Mouse (Mus musculus): Measurements from ENCODE around the gene Zfp943.
"Not testable (repeated sequence)": the region's sequence is repeated elsewhere in the genome, so short reads cannot be mapped to it uniquely, and the experiment has no call there.

The Zfp943 gene
- long read RNA-seq, experiment 1, transcript Zfp943-201 (4 exons, 2,741 nt), result major isoform, 6 of 8 reads
- long read RNA-seq, experiment 1, partial matches to known transcripts, result 0 of 8 reads
- long read RNA-seq, experiment 1, other reads (novel, unspliced or antisense), result 2 of 8 reads
- long read RNA-seq, experiment 2, transcript Zfp943-201 (4 exons, 2,741 nt), result major isoform, 6 of 13 reads
- long read RNA-seq, experiment 2, partial matches to known transcripts, result 2 of 13 reads
- long read RNA-seq, experiment 2, other reads (novel, unspliced or antisense), result 3 of 13 reads

DNA sequence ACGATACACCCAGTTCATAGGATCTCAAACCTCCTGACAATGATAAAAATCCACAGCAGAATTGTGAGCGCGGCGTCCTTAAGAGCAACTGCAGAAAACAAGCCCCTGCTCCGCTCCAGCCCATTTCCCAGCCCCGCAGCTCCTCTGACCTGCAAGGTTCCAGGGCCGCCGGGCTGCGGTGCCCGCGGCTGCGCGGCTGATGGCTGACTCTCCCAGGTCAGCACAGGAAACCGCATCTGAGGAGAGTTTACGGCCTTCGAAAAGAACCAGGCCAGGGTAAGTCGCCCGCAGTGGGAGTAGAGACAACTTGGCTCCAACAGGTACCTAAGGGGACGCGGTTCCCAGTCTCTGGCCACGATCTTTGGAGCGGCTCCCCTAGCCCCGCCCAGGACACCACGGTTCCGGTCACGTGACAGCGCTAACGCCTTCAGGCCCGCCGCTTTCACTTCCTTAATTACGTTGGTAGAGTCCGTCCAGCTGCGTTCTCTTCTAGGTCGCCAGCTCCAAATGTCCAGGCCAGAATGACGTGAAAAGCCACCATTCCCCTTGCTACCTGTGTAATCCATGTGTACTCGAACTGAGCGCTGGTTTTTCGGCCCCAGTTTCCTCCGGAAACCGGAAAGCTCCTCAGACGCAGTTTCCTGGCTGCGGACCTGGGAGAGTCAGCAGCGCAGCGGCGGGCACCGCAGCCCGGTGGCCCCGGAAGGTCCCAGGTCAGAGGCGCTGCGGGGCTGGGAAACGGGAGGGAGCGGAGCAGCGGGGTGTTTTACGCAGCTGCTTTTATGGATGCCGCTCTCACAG lies at the start of gene Zfp943, which contains the start of gene Zfp942:
Zfp943 (plus strand) TSS at position 446 of the 801 bp plus-strand sequence.
Zfp942 (minus strand) TSS at position 358 of the 801 bp plus-strand sequence.
- intact Hi-C loops (cut with DNase I), result not testable (repeated sequence)

DNA sequence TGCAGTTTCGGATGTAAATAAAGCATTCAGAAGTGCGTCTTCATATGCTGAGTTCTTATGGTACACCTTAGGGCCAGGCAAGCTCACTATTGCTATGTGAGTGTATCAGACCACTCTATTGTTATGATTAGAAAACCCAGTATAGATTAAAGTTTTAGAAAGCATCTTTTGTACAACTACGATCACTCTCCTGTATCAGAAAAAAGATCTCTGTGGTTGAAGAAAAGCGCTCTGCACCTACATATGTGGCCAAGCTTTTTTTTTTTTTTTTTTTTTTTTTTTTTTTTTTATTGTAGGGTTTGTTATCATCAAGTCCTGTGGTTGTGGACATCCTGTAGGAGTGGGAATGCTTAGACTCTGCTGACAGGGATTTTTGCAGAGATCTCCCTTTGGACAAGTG lies 950 bp downstream of the Zfp943 start:
- intact Hi-C loops (cut with DNase I), result no loop called here

DNA sequence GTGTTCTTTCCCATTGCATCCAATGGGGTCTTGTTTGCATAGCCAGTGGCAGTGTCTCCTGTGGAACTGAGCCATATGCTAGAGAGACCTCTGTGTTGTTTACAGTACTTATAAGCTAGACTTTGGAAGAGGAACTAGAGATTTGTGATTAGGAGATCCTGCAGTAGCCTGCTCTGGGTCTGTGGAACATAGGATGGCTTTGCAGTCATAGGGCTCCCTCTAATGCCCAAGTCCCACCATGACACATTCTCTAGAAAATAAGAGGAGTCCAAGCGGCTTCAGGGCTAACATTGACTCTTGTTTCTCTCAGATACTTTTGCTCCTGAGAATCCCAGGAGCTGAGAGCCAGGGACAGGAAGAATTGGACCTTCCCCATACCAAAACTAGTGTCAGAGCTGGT lies 73.2 kb downstream of the Zfp943 start:
- intact Hi-C loops (cut with DNase I), result loop anchor here (10.0 kb wide), 1 partner anchor 301 kb away; the partner anchor contains the start of gene Zfp229

DNA sequence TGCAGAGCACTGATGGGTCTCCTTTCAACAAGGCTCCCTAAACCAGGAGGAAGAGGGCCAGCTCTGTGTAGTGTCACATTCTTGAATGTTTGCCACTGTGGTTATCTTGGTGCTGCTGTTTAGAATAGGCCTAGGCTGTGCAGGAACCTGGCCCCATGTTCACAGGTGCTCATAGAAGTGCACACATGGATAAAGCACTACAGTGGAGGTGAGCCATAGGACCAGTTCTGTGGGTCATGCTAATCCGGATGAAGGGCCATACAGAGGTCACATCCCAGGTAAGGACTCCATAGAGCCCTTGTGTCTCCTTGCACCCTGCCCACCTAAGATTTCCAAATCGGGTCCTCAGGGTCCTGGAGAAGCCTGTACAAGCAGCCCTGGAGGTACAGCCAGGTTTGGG lies 87.1 kb downstream of the Zfp943 start:
- intact Hi-C loops (cut with DNase I), result no loop called here

DNA sequence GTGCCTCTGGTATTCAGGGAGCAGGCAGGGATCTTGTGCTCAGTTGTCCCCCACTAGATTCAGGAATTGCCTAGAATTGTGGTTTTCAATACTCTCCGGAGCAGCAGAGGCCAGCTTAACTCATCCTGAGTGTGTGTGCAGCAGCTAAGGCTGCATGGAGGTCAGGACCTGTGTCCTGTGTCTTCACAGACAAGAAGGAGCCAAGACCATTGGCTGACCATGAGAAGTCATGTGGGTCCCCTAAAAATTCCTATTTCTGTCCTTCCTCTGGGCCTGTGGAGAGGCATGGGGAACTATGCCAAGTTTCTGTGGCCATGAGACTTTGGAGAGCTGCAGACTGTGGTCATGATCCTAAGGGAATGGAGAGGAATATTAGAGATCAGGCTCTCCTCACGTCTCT lies 90.9 kb downstream of the Zfp943 start:
- intact Hi-C loops (cut with DNase I), result no loop called here

DNA sequence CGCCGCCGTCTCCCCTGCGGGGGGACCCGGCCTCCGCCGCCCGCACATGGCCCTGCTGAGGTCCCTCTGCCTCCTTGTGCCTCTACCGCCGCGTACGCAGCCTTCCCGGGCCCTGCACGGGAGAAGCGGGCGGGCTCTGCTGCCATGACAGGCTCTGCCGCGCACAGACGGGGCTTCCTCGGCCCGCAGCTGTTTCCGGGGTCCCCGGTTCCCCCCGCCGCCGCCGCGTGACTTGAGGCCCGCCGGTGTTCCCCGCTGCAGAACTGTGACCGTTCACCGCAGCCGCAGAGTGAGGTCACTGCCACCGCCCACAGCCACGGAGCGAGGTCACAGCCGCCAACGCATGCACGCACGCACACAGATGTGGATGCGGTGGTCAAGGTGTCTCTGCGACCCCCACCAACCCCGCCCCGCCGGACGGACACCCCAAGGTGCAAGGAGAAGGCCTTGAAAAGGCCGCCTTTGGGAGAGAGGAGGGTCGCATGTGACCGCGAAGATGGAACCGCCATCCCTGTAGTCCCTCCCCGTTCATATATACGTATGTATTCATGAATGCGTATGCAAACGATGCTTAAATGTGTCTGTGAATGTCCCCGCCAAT lies 118.8 kb downstream of the Zfp943 start:
- intact Hi-C loops (cut with DNase I), result loop anchor here (5.0 kb wide), 1 partner anchor 331 kb away; no protein-coding TSS in a partner anchor

DNA sequence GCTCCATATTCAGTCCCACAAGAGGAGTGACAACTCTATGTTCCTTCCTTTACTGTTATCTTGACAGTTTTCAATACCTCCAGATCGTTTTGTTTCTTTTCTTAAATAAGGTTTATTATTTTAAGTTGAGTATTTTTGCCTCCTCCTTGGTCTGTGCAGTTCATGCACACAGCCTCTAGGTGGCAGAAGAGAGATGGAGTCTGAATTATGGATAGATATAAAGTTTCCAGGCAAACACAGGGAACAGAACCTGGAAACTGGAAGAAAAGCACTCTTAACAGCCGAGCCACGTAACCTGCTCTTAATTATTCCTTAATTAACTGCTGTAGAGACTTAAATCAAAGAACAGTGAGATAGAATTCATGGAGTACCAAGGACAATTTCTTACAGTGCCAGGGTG lies 120.9 kb downstream of the Zfp943 start:
- intact Hi-C loops (cut with DNase I), result loop anchor here (5.0 kb wide), 1 partner anchor 329 kb away; no protein-coding TSS in a partner anchor

DNA sequence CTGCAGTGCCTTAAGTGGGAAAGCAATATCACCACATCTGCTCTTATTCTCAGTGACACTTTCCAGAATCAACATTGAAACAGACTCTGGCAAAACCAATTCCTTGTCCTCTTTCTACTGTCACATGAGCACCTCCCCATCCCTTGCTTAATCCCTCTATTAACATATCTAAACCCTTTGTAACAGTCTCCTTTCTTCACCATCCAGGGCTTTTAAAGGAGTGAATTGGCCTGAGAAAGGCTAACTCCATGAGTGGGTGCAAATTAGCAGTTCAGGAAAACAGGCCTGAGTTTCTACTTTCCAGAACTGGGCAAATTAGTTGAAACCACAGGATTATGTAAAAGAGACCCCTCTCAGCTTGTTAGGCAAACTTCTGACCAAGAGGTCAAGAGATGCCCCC lies 156.4 kb downstream of the Zfp943 start:
- intact Hi-C loops (cut with DNase I), result no loop called here
